Mouse (Mus musculus) lung, postnatal 10 days (tissue): ENCODE measurements around the gene Slc35a5.

Source experiments
- DNase-seq: peaks from one replicate; pipeline ENCODE4 v3.0.0; 2021

The Slc35a5 gene

GRCm38 (mm10) chr16:45158522-45159388 lies at the start of gene Slc35a5, which contains the start of gene Atg3:
TSS of gene Slc35a5 (minus strand) at chr16:45158706.
TSS of gene Atg3 (plus strand) at chr16:45158785.
- DNase-seq: peak; percentile 98

GRCm38 (mm10) chr16:45204859-45205670 lies 46.6 kb upstream of the Slc35a5 start:
- no peak for DNase-seq

GRCm38 (mm10) chr16:45204438-45204837 lies 45.9 kb upstream of the Slc35a5 start:
- no peak for DNase-seq

- DNase-seq: no peak
Measured at GRCm38 (mm10) chr16:45201395-45201794, 42.9 kb upstream of the Slc35a5 start.

GRCm38 (mm10) chr16:45196816-45197215 lies 38.3 kb upstream of the Slc35a5 start:
- DNase-seq: peak; percentile 83

- DNase-seq: peak; percentile 84
Measured at GRCm38 (mm10) chr16:45192613-45193012, 34.1 kb upstream of the Slc35a5 start.

GRCm38 (mm10) chr16:45181824-45182223 lies 23.3 kb upstream of the Slc35a5 start:
- DNase-seq: no peak

GRCm38 (mm10) chr16:45178552-45178951 lies 20.0 kb upstream of the Slc35a5 start:
- DNase-seq: no peak

- DNase-seq: no peak
Measured at GRCm38 (mm10) chr16:45159389-45159716, 847 bp upstream of the Slc35a5 start.

GRCm38 (mm10) chr16:45158136-45158521 lies 377 bp downstream of the Slc35a5 start:
- peak; percentile 87 for DNase-seq

- peak; percentile 29 for DNase-seq
Measured at GRCm38 (mm10) chr16:45154741-45155250, 3.7 kb downstream of the Slc35a5 start.

- DNase-seq: no peak
Measured at GRCm38 (mm10) chr16:45148488-45149082, 9.9 kb downstream of the Slc35a5 start.

GRCm38 (mm10) chr16:45145119-45145518 lies 13.4 kb downstream of the Slc35a5 start:
- no peak for DNase-seq

GRCm38 (mm10) chr16:45142565-45142964 lies 15.9 kb downstream of the Slc35a5 start:
- DNase-seq: peak; percentile 9

GRCm38 (mm10) chr16:45141711-45142110 lies 16.8 kb downstream of the Slc35a5 start:
- DNase-seq: no peak

GRCm38 (mm10) chr16:45127936-45128710 lies 30.4 kb downstream of the Slc35a5 start:
- no peak for DNase-seq

- DNase-seq: no peak
Measured at GRCm38 (mm10) chr16:45124230-45125203, 34.0 kb downstream of the Slc35a5 start.

GRCm38 (mm10) chr16:45122571-45122970 lies 35.9 kb downstream of the Slc35a5 start:
- peak; percentile 53 for DNase-seq

- peak; percentile 70 for DNase-seq
Measured at GRCm38 (mm10) chr16:45120844-45121425, 37.6 kb downstream of the Slc35a5 start.

GRCm38 (mm10) chr16:45118760-45119159 lies 39.7 kb downstream of the Slc35a5 start:
- peak; percentile 20 for DNase-seq

- no peak for DNase-seq
Measured at GRCm38 (mm10) chr16:45117200-45117599, 41.3 kb downstream of the Slc35a5 start.
